Mouse (Mus musculus) lung, postnatal 0 days (tissue): ENCODE data around the gene Gstm1. TPM values are rescaled to one million over a fixed set of nuclear protein-coding genes. Genes with fewer than 3 reads are reported as not detected.
"Not testable (repeated sequence)": the region's sequence is repeated elsewhere in the genome, so short reads cannot be mapped to it uniquely, and the experiment has no call there.

Experiments used
- ATAC-seq: fragments of 200-750 bp; cut with Nextera tagmentation; 2 replicates; pipeline ENCODE4 v1.8.0; 2017; ENCODE audit warnings: moderate library complexity
- DNase-seq: peaks from one replicate; pipeline ENCODE4 v3.0.0-alpha.2; 2016; ENCODE audit warnings: low spot score
- H3K27ac ChIP-seq: fragments of 300-500 bp; sonication (generic); 2 replicates; pipeline ENCODE4 v1.5.1; 2014; ENCODE audit warnings: antibody characterized with exemption, mild to moderate bottlenecking, low read length, mixed read lengths
- H3K27me3 ChIP-seq: fragments of 300-500 bp; sonication (generic); replicated peaks from 2 replicates; pipeline ENCODE4 v1.6.1; 2014; ENCODE audit warnings: low read length, mixed read lengths; ENCODE audit not compliant: insufficient read depth
- H3K36me3 ChIP-seq: fragments of 300-500 bp; sonication (generic); 2 replicates; pipeline ENCODE4 v1.6.1; 2014; ENCODE audit warnings: low read length, mixed read lengths; ENCODE audit not compliant: insufficient read depth
- H3K4me1 ChIP-seq: fragments of 300-500 bp; sonication (generic); 2 replicates; pipeline ENCODE4 v1.6.1; 2014; ENCODE audit warnings: antibody characterized with exemption, low read depth, low read length, mixed read lengths; ENCODE audit not compliant: insufficient read depth
- H3K4me2 ChIP-seq: fragments of 300-500 bp; sonication (generic); replicated peaks from 2 replicates; pipeline ENCODE4 v1.6.1; 2014; ENCODE audit warnings: low read depth, mild to moderate bottlenecking, low read length, moderate library complexity, mixed read lengths
- H3K4me3 ChIP-seq: fragments of 300-500 bp; sonication (generic); 2 replicates; pipeline ENCODE4 v1.5.1; 2014; ENCODE audit warnings: low read depth, low read length
- H3K9ac ChIP-seq: fragments of 300-500 bp; sonication (generic); replicated peaks from 2 replicates; pipeline ENCODE4 v1.6.1; 2014; ENCODE audit warnings: low read depth, mild to moderate bottlenecking
- H3K9me3 ChIP-seq: fragments of 300-500 bp; sonication (generic); 2 replicates; pipeline ENCODE4 v1.6.1; 2016; ENCODE audit warnings: low read length, mixed read lengths
- CTCF ChIP-seq: IDR thresholded peaks from 2 replicates; pipeline ENCODE4 v1.5.1; 2016; ENCODE audit warnings: antibody characterized with exemption, mild to moderate bottlenecking
- EP300 ChIP-seq: IDR thresholded peaks from 2 replicates; pipeline ENCODE4 v1.6.1; 2016; ENCODE audit warnings: antibody characterized with exemption, mild to moderate bottlenecking, control low read depth
- WGBS: fragments of 180-500 bp; shearing (Covaris S2); extraction: QIAGEN DNeasy Blood & Tissue Kit; methylation state at CpG from one replicate; pipeline ENCODE4 v1.1.7; 2014; 5-methylcytosine and 5-hydroxymethylcytosine counted together
- polyA plus RNA-seq: library from polyadenylated mRNA; unstranded; fragments of >200 nt; fragmentation: Nextera tagmentation; extraction: Ambion mirVana; gene quantifications from 2 replicates; pipeline ENCODE4 v1.2.1, GENCODE M21; 2015

Gene Gstm1
- polyA plus RNA-seq, 1 experiment from 2014 or later, result 249 TPM

DNA sequence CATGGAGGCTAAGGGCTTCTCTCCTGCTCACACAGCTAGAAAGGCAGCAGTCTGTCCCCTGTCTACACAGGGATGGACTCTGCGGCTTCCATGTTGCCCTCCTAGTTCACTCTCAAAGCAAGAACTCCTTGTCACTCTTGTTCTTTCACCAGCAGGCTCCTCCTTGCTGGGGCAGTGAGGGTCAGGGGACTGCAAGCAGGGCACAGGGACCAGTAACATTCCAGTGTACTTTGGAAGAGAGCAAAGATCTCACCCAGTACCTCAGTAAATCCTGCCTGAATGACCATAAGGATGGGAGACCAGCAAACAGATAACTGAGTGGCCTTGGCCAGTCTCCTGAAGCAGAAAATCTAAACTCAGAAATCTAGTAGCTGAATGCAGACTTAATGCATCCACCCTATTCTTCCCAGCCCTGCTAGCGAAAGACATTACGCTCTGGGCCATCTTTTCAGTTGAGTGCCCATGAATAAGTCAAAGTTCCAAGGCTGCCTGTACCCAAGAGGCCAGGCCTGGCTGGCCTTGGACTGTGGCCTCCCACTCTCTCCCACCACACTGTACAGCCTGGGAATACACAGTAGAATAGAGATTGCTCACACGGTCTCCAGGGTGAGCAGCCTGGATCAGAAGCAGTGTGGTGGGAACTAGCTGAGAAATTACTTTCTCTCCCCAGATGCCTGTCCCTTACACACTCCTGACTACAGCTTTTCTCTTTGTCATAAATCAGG, 11.0 kb upstream of the Gstm1 start:
- Histone ChIP-seq H3K9me3 (no peaks in the 10 kb centered on the region), H3K27me3 (no peaks in the 10 kb centered on the region), H3K27ac (no peak overlapping the region), H3K36me3 (no peaks in the 10 kb centered on the region), H3K4me2 (no peak overlapping the region), H3K4me1 (no peaks in the 10 kb centered on the region), H3K9ac (no peak overlapping the region), H3K4me3 (no peak overlapping the region)
- WGBS, result 90% methylated on average over 4 of the region's 4 CpGs
- DNase-seq (no peak), ATAC-seq (no peak)
- TF ChIP-seq EP300 (no peak), CTCF (no peak)

DNA sequence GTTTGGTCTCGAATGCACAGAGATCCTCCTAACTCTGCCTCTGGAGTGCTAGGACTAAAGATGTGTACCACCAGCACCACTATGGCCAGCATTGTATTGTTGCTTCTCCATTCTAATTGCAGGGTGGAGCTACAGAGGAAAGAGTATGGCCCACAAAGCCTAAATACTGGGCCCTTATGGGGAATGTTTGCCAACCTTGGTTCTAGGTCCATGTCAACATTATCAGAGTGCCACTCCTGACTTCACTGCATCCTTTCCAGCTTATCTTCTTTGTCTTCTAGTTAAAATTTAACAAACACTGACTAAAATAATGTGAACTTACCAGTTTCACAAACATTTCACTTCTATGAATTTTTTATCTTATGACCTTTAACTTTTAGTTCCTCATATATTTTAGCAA, 8.8 kb upstream of the Gstm1 start:
- Histone ChIP-seq H3K4me1 (no peaks in the 10 kb centered on the region), H3K27me3 (no peaks in the 10 kb centered on the region), H3K4me2 (no peak overlapping the region), H3K36me3 (no peaks in the 10 kb centered on the region), H3K9me3 (no peaks in the 10 kb centered on the region), H3K4me3 (no peak overlapping the region), H3K9ac (no peak overlapping the region), H3K27ac (no peak overlapping the region)
- 74% methylated on average over 1 of the region's 1 CpGs for WGBS
- no peak for TF ChIP-seq CTCF
- no peak for TF ChIP-seq EP300
- DNase-seq (no peak), ATAC-seq (no peak)

DNA sequence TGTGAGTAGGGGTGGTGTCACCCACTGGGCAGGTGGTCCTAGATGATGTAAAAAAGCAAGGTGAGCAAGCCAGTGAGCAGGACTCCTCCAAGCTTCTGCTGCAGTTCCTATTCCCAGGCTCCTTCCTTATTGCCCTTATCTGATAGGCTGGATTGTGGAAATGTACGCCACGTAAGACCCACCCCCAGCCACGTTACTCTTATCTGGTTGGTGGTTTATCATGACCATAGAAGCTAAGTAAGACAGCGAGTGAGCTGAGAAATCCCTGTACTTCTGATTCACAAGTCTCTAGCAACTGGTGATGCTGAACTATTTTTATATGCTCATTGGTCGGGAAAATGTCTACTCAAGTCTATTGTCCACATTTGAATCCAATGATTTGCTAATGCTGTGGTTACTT, 8.3 kb upstream of the Gstm1 start:
- no peaks in the 10 kb centered on the region for H3K9me3 ChIP-seq
- no peaks in the 10 kb centered on the region for H3K36me3 ChIP-seq
- ATAC-seq (no peak), DNase-seq (peak; percentile 45)
- TF ChIP-seq EP300 (no peak), CTCF (no peak)
- no peak overlapping the region for H3K27ac ChIP-seq
- no peaks in the 10 kb centered on the region for H3K4me1 ChIP-seq
- H3K27me3 ChIP-seq, result no peaks in the 10 kb centered on the region
- 65% methylated on average over 5 of the region's 5 CpGs for WGBS
- no peak overlapping the region for H3K4me2 ChIP-seq
- no peak overlapping the region for H3K4me3 ChIP-seq
- H3K9ac ChIP-seq, result no peak overlapping the region

DNA sequence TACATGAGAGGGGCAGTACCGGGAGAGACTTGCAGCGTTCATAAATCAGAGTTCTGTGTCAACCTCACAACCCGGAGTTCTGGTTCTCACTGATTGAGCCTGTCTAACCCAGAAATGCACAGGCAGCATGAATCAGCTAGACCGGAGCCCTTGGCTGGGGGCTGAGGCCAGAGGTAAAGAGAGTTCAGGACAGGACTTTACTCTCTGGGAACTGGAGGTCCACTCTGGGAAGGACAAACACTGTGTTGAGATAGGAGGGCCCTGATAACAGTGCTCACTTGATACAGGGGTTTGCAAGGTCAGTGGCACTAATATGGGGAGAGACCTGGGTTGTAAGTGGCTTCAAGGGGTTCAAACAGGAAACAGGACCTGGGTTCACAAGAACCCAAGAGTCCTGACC, 7.5 kb upstream of the Gstm1 start:
- no peak for DNase-seq
- no peaks in the 10 kb centered on the region for H3K27me3 ChIP-seq
- no peaks in the 10 kb centered on the region for H3K4me1 ChIP-seq
- H3K9ac ChIP-seq, result no peak overlapping the region
- H3K9me3 ChIP-seq, result no peaks in the 10 kb centered on the region
- WGBS, result 39% methylated on average over 4 of the region's 4 CpGs
- ATAC-seq, result no peak
- no peak overlapping the region for H3K4me3 ChIP-seq
- no peaks in the 10 kb centered on the region for H3K36me3 ChIP-seq
- TF ChIP-seq CTCF (no peak), EP300 (no peak)
- no peak overlapping the region for H3K4me2 ChIP-seq
- no peak overlapping the region for H3K27ac ChIP-seq

DNA sequence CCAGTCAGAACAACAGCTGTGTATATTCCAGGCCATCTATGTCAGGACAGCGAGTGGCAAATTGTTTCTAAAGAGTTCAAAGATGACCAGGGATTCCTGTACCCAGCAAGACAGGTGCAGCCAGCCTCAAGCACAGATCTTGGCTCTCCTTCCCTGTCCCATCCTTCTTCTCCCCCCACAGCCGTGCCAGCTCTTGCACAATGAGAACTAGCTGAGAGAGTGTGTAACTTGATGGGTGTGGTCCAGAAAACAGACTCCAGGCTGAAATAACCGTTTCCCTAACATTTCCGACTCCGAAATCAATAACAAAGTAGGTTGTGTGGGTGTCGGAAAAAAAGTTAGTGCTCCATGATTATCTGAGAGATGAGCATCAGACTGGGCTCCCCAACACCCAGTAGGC, 4.9 kb upstream of the Gstm1 start:
- DNase-seq (peak; percentile 52), ATAC-seq (no peak)
- Histone ChIP-seq H3K36me3 (no peaks in the 10 kb centered on the region), H3K4me3 (no peak overlapping the region), H3K9me3 (no peaks in the 10 kb centered on the region), H3K4me1 (no peaks in the 10 kb centered on the region), H3K27me3 (no peaks in the 10 kb centered on the region), H3K27ac (no peak overlapping the region), H3K9ac (no peak overlapping the region), H3K4me2 (no peak overlapping the region)
- TF ChIP-seq CTCF (no peak), EP300 (no peak)
- WGBS, result 48% methylated on average over 6 of the region's 6 CpGs

DNA sequence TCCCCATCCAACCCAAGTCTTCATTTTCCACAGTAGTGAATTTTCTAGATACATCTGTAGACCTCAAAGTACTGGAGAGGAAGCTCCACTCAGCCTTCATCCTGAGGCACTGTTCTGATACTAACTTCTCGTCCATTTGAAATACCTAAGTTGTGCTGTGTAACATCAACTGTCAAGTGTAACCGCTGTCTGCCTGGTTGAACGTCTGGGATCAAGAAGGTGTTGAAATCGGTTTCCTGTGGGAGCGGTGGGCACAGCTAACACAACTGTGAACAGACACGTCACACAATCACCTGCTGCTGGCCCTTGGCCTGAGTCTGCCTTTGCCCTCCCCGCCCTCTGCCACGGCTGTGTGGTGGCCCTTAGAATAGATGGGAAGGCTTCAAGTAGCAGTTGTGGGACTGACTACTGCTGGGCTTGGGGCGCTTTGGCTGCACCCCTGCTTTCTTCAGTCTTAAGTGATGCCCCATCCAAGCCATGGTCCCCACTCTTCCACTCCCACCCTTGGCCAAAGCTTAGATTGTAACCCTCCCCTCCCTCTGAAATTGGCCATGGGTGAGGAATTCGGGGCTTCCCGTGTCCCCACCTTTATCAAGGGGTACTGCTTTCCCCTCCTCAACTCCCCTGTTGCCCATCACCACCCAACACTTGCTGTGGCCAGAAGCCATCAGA, 2.7 kb upstream of the Gstm1 start:
- 74% methylated on average over 11 of the region's 11 CpGs for WGBS
- DNase-seq, H3K4me3 ChIP-seq, H3K9ac ChIP-seq, H3K4me1 ChIP-seq, H3K9me3 ChIP-seq, H3K27ac ChIP-seq, ATAC-seq, H3K36me3 ChIP-seq, H3K27me3 ChIP-seq, H3K4me2 ChIP-seq: not testable (repeated sequence)

DNA sequence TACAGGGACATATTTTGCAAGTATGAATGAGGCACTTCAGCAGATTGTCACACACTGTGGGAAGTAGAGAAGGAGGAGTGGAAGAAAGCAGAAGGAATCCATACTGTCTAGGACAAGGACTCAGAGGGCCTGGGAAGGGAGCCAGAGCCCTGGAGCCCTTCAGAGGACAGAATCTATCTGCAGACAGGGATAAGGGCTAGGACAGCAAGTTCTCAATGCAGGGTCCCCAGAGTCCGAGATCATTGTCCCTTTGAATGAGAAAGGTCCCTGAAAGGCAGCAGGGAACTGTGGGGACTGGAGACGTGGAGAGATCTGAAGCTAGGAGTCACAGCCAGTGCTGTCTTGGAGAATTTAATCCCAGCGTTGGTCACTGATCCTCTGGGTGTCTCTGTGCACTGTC, 1.5 kb upstream of the Gstm1 start:
- H3K27me3 ChIP-seq, H3K9me3 ChIP-seq, H3K4me2 ChIP-seq, H3K9ac ChIP-seq, H3K4me1 ChIP-seq, H3K4me3 ChIP-seq, H3K27ac ChIP-seq, ATAC-seq, DNase-seq, H3K36me3 ChIP-seq: not testable (repeated sequence)
- 79% methylated on average over 3 of the region's 3 CpGs for WGBS
